Mouse (Mus musculus) limb, embryonic 12.5 days (tissue): ENCODE data around the gene Anxa6. TPM values are rescaled to one million over a fixed set of nuclear protein-coding genes. Genes with fewer than 3 reads are reported as not detected.

ENCODE experiments used
- ATAC-seq: fragments of 200-750 bp; cut with Nextera tagmentation; 2 replicates; pipeline ENCODE4 v1.8.0; 2017; ENCODE audit warnings: low read depth, moderate TSS enrichment; ENCODE audit not compliant: insufficient number of reproducible peaks, insufficient read depth, low FRiP score, low TSS enrichment
- H3K27ac ChIP-seq: fragments of 300-500 bp; sonication (generic); 2 replicates; pipeline ENCODE4 v1.5.1; 2016; ENCODE audit warnings: mild to moderate bottlenecking, moderate library complexity
- H3K27me3 ChIP-seq: fragments of 300-500 bp; sonication (generic); 2 replicates; pipeline ENCODE4 v1.6.1; 2016; ENCODE audit warnings: mild to moderate bottlenecking, moderate library complexity
- H3K36me3 ChIP-seq: fragments of 300-500 bp; sonication (generic); 2 replicates; pipeline ENCODE4 v1.6.1; 2016; ENCODE audit warnings: mild to moderate bottlenecking, moderate library complexity
- H3K4me1 ChIP-seq: fragments of 300-500 bp; sonication (generic); replicated peaks from 2 replicates; pipeline ENCODE4 v1.6.1; 2016
- H3K4me2 ChIP-seq: fragments of 300-500 bp; sonication (generic); 2 replicates; pipeline ENCODE4 v1.6.1; 2016; ENCODE audit warnings: mild to moderate bottlenecking, moderate library complexity
- H3K4me3 ChIP-seq: fragments of 300-500 bp; sonication (generic); replicated peaks from 2 replicates; pipeline ENCODE4 v1.5.1; 2016; ENCODE audit warnings: mild to moderate bottlenecking
- H3K9ac ChIP-seq: fragments of 300-500 bp; sonication (generic); replicated peaks from 2 replicates; pipeline ENCODE4 v1.6.1; 2016; ENCODE audit warnings: mild to moderate bottlenecking, moderate library complexity
- H3K9me3 ChIP-seq: fragments of 300-500 bp; sonication (generic); 2 replicates; pipeline ENCODE4 v1.6.1; 2016; ENCODE audit warnings: mild to moderate bottlenecking, moderate library complexity
- WGBS: fragments of 180-500 bp; shearing (Covaris S2); methylation state at CpG from one replicate; pipeline ENCODE4 v1.1.7; 2016; 5-methylcytosine and 5-hydroxymethylcytosine counted together
- polyA plus RNA-seq: library from polyadenylated mRNA; unstranded; fragments of >200 nt; fragmentation: Nextera tagmentation; extraction: Ambion mirVana; gene quantifications from 2 replicates; pipeline ENCODE4 v1.2.1, GENCODE M21; 2016

Gene Anxa6
- polyA plus RNA-seq, 1 experiment from 2014 or later: 168 TPM

DNA sequence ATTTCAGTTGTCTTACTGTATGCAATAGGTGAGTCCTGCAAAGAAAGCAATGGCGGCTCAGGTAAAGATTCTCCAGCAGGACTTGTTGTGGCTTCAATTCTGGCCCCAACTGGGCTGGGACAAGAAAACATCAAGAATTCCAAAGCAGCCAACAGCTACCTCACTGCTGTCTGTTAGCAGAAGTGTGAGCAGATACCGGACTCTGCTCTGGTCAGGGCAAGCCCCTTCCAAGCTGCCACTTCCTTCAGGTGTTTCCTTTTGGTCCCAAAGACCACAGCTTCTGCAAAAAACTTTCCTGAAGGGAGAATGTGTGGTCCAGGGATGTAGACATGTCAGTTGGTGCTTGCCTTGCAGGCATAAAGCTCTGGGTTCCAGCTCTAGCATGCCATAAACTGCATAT is 57.5 kb downstream of the Anxa6 start:
- H3K9me3 ChIP-seq: no peaks in the 10 kb centered on the region
- no peak overlapping the region for H3K4me3 ChIP-seq
- H3K4me2 ChIP-seq: no peak overlapping the region
- peaks cover 10% of the 10 kb centered on the region for H3K4me1 ChIP-seq
- H3K27me3 ChIP-seq: no peaks in the 10 kb centered on the region; the same call in 1 of the 2 replicates
- WGBS: 87% methylated on average over 2 of the region's 2 CpGs
- peaks cover 31% of the 10 kb centered on the region for H3K36me3 ChIP-seq
- no peak overlapping the region for H3K9ac ChIP-seq
- no peak for ATAC-seq
- H3K27ac ChIP-seq: no peak overlapping the region

GRCm38 (mm10) chr11:54975340-54975739 is 57.9 kb downstream of the Anxa6 start:
- H3K36me3 ChIP-seq: peaks cover 27% of the 10 kb centered on the region
- H3K27me3 ChIP-seq: no peaks in the 10 kb centered on the region; the same call in 1 of the 2 replicates
- H3K4me3 ChIP-seq: no peak overlapping the region
- ATAC-seq: no peak
- no peak overlapping the region for H3K4me2 ChIP-seq
- 83% methylated on average over 5 of the region's 5 CpGs for WGBS
- H3K9me3 ChIP-seq: no peaks in the 10 kb centered on the region
- peaks cover 10% of the 10 kb centered on the region for H3K4me1 ChIP-seq
- H3K9ac ChIP-seq: no peak overlapping the region
- no peak overlapping the region for H3K27ac ChIP-seq

GRCm38 (mm10) chr11:54974639-54975038 is 58.6 kb downstream of the Anxa6 start:
- Histone ChIP-seq H3K4me2 (no peak overlapping the region), H3K9me3 (no peaks in the 10 kb centered on the region), H3K9ac (no peak overlapping the region), H3K27ac (no peak overlapping the region), H3K4me3 (no peak overlapping the region), H3K36me3 (peaks cover 21% of the 10 kb centered on the region), H3K27me3 (no peaks in the 10 kb centered on the region; the same call in 1 of the 2 replicates), H3K4me1 (peaks cover 10% of the 10 kb centered on the region)
- WGBS: 93% methylated on average over 4 of the region's 4 CpGs
- no peak for ATAC-seq

DNA sequence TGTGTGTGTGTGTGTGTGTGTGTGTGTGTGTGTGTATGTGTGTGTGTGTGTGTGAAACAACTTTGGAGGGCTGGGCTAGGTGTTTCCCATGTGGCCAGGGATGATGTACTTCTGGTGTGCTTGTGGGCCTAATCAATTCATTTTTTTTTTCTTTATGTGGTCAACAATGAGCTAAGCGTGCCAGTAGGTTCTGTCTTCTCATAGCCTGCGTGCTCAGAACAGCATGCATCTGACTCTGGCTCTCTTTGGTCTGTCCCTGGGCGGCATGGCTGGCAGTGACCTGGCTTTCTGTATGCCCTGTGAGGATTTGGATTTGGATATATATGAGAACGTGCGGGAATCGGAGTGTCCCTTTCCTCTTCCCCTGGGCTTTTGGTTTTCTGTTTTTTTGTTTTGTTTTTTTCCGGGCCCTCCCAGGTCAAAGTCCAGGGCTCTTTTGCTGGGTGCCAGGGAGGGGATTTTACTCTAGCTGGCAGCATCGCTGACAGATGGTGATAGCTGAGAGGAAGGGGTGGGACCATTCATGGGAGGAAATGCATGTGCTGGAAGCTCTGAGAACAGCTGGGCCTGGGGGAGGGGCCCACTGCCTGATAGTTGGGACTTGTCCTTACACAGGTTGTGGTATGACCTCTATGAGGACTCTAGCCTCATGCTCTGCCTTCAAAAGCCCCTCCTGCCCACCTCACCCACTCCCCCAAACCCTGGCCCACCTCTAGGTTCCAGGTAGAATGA is 59.6 kb downstream of the Anxa6 start:
- Histone ChIP-seq H3K9ac (no peak overlapping the region), H3K27me3 (no peaks in the 10 kb centered on the region; the same call in 1 of the 2 replicates), H3K9me3 (no peaks in the 10 kb centered on the region), H3K36me3 (peaks cover 11% of the 10 kb centered on the region), H3K4me1 (peaks cover 10% of the 10 kb centered on the region), H3K4me2 (no peak overlapping the region), H3K4me3 (no peak overlapping the region), H3K27ac (no peak overlapping the region)
- no peak for ATAC-seq
- WGBS: 67% methylated on average over 8 of the region's 8 CpGs

DNA sequence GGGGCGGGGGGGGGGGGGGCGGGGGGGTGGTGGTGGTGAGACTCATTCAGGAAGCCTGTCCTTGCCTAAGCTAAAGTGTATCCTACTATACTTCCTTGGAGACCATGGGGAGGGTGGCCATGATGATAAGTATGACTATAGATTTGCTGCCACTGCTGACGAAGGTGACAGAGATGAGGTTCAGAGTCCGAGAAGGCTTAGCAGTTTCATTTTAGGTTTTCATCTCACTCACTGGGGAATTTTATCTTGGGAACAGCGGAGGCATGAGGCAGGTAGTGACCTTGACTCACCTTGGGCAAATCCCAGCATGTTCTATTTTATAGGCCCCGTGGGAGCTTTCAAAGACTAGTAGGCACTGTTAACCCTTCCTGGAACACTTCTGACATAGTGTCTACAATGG is 60.5 kb downstream of the Anxa6 start:
- Histone ChIP-seq H3K4me1 (peaks cover 10% of the 10 kb centered on the region), H3K27me3 (no peaks in the 10 kb centered on the region; the same call in 1 of the 2 replicates), H3K9me3 (no peaks in the 10 kb centered on the region), H3K9ac (no peak overlapping the region), H3K4me2 (no peak overlapping the region), H3K36me3 (peaks cover 3% of the 10 kb centered on the region), H3K27ac (no peak overlapping the region), H3K4me3 (no peak overlapping the region)
- 51% methylated on average over 6 of the region's 6 CpGs for WGBS
- ATAC-seq: no peak

DNA sequence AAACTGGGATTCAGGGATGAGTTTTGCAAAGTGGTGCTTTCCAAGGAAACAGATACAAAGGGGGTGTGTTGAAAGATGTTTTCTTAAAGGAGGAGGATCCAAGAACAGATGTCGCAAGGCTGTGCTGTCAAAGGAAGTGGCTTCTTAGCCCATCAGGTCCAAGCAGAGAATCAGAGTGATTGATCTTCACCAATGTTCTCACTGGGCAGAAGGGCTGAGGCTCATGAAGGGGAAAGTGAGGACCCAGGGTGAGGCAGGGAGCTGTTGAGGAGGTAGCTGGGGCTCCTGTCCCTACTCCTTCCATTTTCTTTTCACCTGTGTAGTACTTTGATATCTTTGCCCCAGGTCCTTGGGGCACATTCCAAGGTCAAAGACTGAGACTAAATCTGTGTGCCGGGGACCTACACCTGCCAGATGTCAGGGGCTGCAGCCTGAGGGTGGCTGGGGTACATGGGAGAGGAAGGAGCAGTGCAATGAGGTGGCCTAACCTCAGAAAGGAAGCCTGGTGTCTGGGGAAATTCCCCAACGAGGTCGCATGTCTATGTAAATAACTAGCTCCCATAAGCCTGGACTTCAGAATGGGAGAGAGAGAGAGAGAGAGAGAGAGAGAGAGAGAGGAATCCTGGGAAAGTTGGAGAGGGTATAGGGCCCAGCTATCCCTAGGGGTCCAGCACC is 61.1 kb downstream of the Anxa6 start:
- H3K4me3 ChIP-seq: no peak overlapping the region
- H3K36me3 ChIP-seq: no peaks in the 10 kb centered on the region
- no peak overlapping the region for H3K4me2 ChIP-seq
- ATAC-seq: no peak
- H3K4me1 ChIP-seq: peaks cover 10% of the 10 kb centered on the region
- H3K9me3 ChIP-seq: no peaks in the 10 kb centered on the region
- no peak overlapping the region for H3K27ac ChIP-seq
- H3K9ac ChIP-seq: no peak overlapping the region
- 51% methylated on average over 4 of the region's 4 CpGs for WGBS
- H3K27me3 ChIP-seq: no peaks in the 10 kb centered on the region; the same call in 1 of the 2 replicates

DNA sequence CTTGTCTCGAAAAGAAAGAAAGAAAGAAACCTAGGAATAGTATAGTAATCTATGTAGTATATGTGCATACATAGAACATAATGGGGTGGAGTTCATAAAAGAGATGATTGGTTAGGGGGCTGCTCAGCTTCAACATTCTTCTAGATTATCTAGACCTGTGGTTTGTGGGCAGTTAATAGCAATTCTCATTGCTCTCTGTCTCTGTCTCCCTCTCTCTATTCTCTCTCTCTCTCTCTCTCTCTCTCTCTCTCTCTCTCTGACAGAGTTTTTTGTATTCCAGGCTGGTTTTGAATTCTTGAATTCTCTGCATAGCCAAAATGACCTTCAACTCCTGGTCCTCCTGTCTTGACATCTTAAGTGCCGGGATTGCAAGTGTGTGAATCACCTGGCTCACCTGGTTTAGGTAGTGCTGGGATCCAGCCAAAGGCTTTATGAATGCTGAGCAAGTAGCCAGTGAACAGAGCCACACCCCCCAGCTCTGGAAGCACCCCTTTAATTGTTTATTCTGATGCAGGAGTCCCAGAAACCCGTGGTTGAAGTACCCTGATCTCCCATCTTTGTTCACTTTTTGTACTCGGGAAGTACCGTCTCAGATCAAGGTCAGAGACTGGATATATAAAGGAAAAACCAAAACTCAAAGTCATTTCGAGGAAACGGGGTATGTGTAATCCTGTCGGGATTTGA is 61.7 kb downstream of the Anxa6 start:
- H3K27me3 ChIP-seq: no peaks in the 10 kb centered on the region; the same call in 1 of the 2 replicates
- H3K36me3 ChIP-seq: no peaks in the 10 kb centered on the region
- no peak overlapping the region for H3K9ac ChIP-seq
- H3K4me3 ChIP-seq: no peak overlapping the region
- 75% methylated on average over 8 of the region's 8 CpGs for WGBS
- H3K27ac ChIP-seq: no peak overlapping the region
- peaks cover 10% of the 10 kb centered on the region for H3K4me1 ChIP-seq
- H3K9me3 ChIP-seq: no peaks in the 10 kb centered on the region
- H3K4me2 ChIP-seq: no peak overlapping the region
- no peak for ATAC-seq

DNA sequence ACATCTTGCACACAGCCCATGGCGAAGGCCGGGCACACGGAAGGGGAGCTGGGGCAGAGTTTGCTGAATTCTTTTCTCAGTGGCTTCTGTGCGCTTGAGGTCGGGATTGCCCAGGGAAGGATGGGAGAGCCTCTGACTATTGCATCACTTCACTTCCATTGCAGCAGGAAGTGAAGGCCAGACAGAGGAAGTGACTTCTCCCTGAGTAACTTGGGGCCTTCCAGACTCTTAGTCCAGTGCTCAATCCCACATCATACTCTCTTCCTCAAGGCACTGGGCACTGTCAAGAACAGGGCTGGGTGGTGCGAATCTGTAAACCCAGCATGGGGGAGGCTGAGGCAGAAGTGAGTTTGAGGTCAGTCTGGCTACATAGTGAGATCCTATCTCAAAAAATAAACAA is 68.0 kb downstream of the Anxa6 start:
- no peak overlapping the region for H3K9ac ChIP-seq
- no peaks in the 10 kb centered on the region for H3K9me3 ChIP-seq
- no peak overlapping the region for H3K4me2 ChIP-seq
- H3K27me3 ChIP-seq: no peaks in the 10 kb centered on the region
- peaks cover 4% of the 10 kb centered on the region; the same call in 1 of the 2 replicates for H3K4me1 ChIP-seq
- no peaks in the 10 kb centered on the region for H3K36me3 ChIP-seq
- no peak overlapping the region for H3K4me3 ChIP-seq
- H3K27ac ChIP-seq: no peak overlapping the region
- no peak for ATAC-seq
- WGBS: 80% methylated on average over 6 of the region's 6 CpGs

DNA sequence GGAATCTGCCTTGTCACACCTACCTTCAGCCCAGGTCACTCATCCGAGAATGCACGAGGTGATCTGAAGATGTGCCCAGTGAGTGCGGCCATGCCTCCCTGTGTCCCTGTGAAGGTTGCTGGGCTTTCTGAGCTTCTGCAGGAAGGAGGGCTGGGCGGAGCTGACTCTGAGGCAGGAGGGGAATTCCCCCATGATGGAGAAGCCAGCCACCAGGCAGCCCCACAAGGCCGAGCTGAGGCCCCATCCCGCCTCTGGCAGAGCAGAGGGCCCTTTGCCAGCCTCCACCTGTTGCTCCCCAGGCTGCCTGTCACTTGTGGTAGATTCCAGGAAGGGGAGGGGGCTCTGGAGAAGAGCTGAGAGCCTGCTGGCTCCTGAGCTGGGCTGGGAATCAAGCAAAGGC is 70.4 kb downstream of the Anxa6 start, which contains the start of gene Tnip1:
Tnip1 (minus strand) TSS at position 108 of the 400 bp plus-strand sequence.
- H3K36me3 ChIP-seq: no peaks in the 10 kb centered on the region
- H3K27me3 ChIP-seq: no peaks in the 10 kb centered on the region
- H3K27ac ChIP-seq: no peak within 1 kb of the TSS
- ATAC-seq: no peak
- no peak within 1 kb of the TSS for H3K4me2 ChIP-seq
- no peaks in the 10 kb centered on the region for H3K9me3 ChIP-seq
- no peak within 1 kb of the TSS for H3K4me3 ChIP-seq
- peaks cover 4% of the 10 kb centered on the region; the same call in 1 of the 2 replicates for H3K4me1 ChIP-seq
- WGBS: 20% methylated on average over 6 of the region's 6 CpGs
- 0 out of 2 replicates have a peak within 1 kb of the TSS, but pooled peaks have one; percentile 13 for H3K9ac ChIP-seq

GRCm38 (mm10) chr11:54961921-54962320 is 71.3 kb downstream of the Anxa6 start:
- WGBS: 81% methylated on average over 3 of the region's 3 CpGs
- no peak overlapping the region for H3K9ac ChIP-seq
- no peaks in the 10 kb centered on the region for H3K27me3 ChIP-seq
- ATAC-seq: no peak
- H3K27ac ChIP-seq: no peak overlapping the region
- H3K4me2 ChIP-seq: no peak overlapping the region
- no peaks in the 10 kb centered on the region for H3K36me3 ChIP-seq
- no peak overlapping the region for H3K4me3 ChIP-seq
- peaks cover 4% of the 10 kb centered on the region; the same call in 1 of the 2 replicates for H3K4me1 ChIP-seq
- no peaks in the 10 kb centered on the region for H3K9me3 ChIP-seq
